Mouse (Mus musculus): Measurements from ENCODE around the gene Tnfaip8l2. TPM values are rescaled to one million over a fixed set of nuclear protein-coding genes. Genes with fewer than 3 reads are reported as not detected.
A peak's percentile ranks its signal among the peaks of the same experiment; 100 is the strongest.

The Tnfaip8l2 gene
- total and polyA plus RNA-seq, 2 experiments: 2.3 to 4.0 TPM

- Histone ChIP-seq H3K4me1 (ENCODE audit: control insufficient read depth, insufficient read depth, low read length) (peaks cover 3% of the 10 kb centered on the region; the same call in 1 of the 2 replicates), H3K27me3 (ENCODE audit: control insufficient read depth, insufficient read depth, low read length) (peaks cover 21% of the 10 kb centered on the region), H3K27ac (replicated peaks; ENCODE audit: insufficient read depth, low read depth, low read length) (no peak overlapping the region), H3K9ac (ENCODE audit: low read depth, low read length) (no peak overlapping the region), H3K36me3 (ENCODE audit: control insufficient read depth, insufficient read depth, low read length) (no peaks in the 10 kb centered on the region), H3K4me3 (ENCODE audit: insufficient read depth, low read depth, low read length) (no peak overlapping the region), H3K79me2 (ENCODE audit: control insufficient read depth, insufficient read depth, low read length) (no peaks in the 10 kb centered on the region)
- 29% methylated on average over 71 of the region's 84 CpGs for WGBS
- TF ChIP-seq CTCF (IDR thresholded peaks at IDR 0.05; ENCODE audit: low read depth, low read length): no peak
- no peak for TF ChIP-seq POLR2A (IDR thresholded peaks at IDR 0.05; ENCODE audit: extremely low read depth, insufficient read depth, low read length)
- DNase-seq (ENCODE audit: extremely low read depth, low read depth, low spot score): no peak
Observed at GRCm38 (mm10) chr3:95172526-95173255, 30.5 kb upstream of the Tnfaip8l2 start.

DNA sequence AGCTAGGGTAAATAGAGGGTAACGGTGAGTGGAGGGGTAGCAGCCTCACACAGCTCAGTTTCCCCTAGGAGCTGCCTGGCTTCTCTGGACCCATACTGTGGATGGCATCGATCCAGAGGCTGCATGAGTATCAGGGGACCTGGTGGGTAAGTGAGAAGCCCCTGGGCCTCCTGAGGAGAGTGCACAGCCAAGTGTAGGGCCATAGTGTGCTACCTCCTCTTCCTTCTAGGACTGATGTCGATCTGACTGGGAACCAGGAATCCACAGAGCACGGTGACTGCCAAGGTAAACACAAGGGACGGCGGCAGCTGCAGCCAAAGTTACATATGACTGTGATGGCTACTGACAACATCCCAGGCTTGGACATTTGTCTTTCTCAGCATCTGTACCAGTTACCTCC lies 28.9 kb upstream of the Tnfaip8l2 start:
- no peaks in the 10 kb centered on the region for H3K36me3 ChIP-seq (ENCODE audit: control insufficient read depth, insufficient read depth, low read length)
- peak; percentile 39 for DNase-seq (ENCODE audit: extremely low read depth, low read depth, low spot score)
- no peak overlapping the region for H3K4me3 ChIP-seq (ENCODE audit: insufficient read depth, low read depth, low read length)
- 45% methylated on average over 6 of the region's 6 CpGs for WGBS
- H3K9ac ChIP-seq (ENCODE audit: low read depth, low read length): no peak overlapping the region
- no peak overlapping the region for H3K27ac ChIP-seq (replicated peaks; ENCODE audit: insufficient read depth, low read depth, low read length)
- H3K27me3 ChIP-seq (ENCODE audit: control insufficient read depth, insufficient read depth, low read length): peaks cover 21% of the 10 kb centered on the region
- H3K79me2 ChIP-seq (ENCODE audit: control insufficient read depth, insufficient read depth, low read length): no peaks in the 10 kb centered on the region
- TF ChIP-seq POLR2A (IDR thresholded peaks at IDR 0.05; ENCODE audit: extremely low read depth, insufficient read depth, low read length) (no peak), CTCF (IDR thresholded peaks at IDR 0.05; ENCODE audit: low read depth, low read length) (no peak)
- H3K4me1 ChIP-seq (ENCODE audit: control insufficient read depth, insufficient read depth, low read length): peaks cover 3% of the 10 kb centered on the region; the same call in 1 of the 2 replicates

GRCm38 (mm10) chr3:95169996-95170395 lies 27.8 kb upstream of the Tnfaip8l2 start:
- no peak for DNase-seq (ENCODE audit: extremely low read depth, low read depth, low spot score)
- H3K4me3 ChIP-seq (ENCODE audit: insufficient read depth, low read depth, low read length): no peak overlapping the region
- 96% methylated on average over 10 of the region's 10 CpGs for WGBS
- no peak overlapping the region for H3K9ac ChIP-seq (ENCODE audit: low read depth, low read length)
- TF ChIP-seq CTCF (IDR thresholded peaks at IDR 0.05; ENCODE audit: low read depth, low read length) (no peak), POLR2A (IDR thresholded peaks at IDR 0.05; ENCODE audit: extremely low read depth, insufficient read depth, low read length) (no peak)
- H3K4me1 ChIP-seq (ENCODE audit: control insufficient read depth, insufficient read depth, low read length): peaks cover 3% of the 10 kb centered on the region; the same call in 1 of the 2 replicates
- H3K27me3 ChIP-seq (ENCODE audit: control insufficient read depth, insufficient read depth, low read length): peaks cover 21% of the 10 kb centered on the region
- H3K27ac ChIP-seq (replicated peaks; ENCODE audit: insufficient read depth, low read depth, low read length): no peak overlapping the region
- H3K79me2 ChIP-seq (ENCODE audit: control insufficient read depth, insufficient read depth, low read length): no peaks in the 10 kb centered on the region
- H3K36me3 ChIP-seq (ENCODE audit: control insufficient read depth, insufficient read depth, low read length): no peaks in the 10 kb centered on the region

DNA sequence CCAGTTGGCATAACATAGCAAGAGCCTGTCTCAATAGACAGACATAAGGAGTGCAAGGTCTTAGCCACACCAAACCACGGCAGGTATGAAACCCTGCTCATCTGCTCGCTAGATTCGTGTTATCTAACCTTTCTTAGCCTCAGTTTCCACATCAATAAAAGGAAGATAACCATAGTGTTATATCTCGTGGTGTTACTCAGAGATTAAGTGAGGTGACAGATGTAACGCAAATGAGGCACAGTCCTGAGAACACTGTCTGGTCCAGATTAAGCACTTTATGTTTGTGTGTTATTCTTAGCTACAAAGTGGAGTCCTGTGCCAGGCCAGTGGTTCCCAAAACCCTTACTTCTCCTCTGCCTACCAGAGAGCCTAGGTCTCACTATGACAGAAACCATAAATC lies 22.7 kb upstream of the Tnfaip8l2 start:
- Histone ChIP-seq H3K79me2 (ENCODE audit: control insufficient read depth, insufficient read depth, low read length) (no peaks in the 10 kb centered on the region), H3K36me3 (ENCODE audit: control insufficient read depth, insufficient read depth, low read length) (no peaks in the 10 kb centered on the region), H3K4me1 (ENCODE audit: control insufficient read depth, insufficient read depth, low read length) (peaks cover under 1% of the 10 kb centered on the region), H3K27ac (replicated peaks; ENCODE audit: insufficient read depth, low read depth, low read length) (no peak overlapping the region), H3K4me3 (ENCODE audit: insufficient read depth, low read depth, low read length) (no peak overlapping the region), H3K27me3 (ENCODE audit: control insufficient read depth, insufficient read depth, low read length) (peaks cover 5% of the 10 kb centered on the region; the same call in 1 of the 2 replicates), H3K9ac (ENCODE audit: low read depth, low read length) (no peak overlapping the region)
- 77% methylated on average over 5 of the region's 5 CpGs for WGBS
- TF ChIP-seq CTCF (IDR thresholded peaks at IDR 0.05; ENCODE audit: low read depth, low read length) (no peak), POLR2A (IDR thresholded peaks at IDR 0.05; ENCODE audit: extremely low read depth, insufficient read depth, low read length) (no peak)
- DNase-seq (ENCODE audit: extremely low read depth, low read depth, low spot score): no peak

- no peaks in the 10 kb centered on the region for H3K36me3 ChIP-seq (ENCODE audit: control insufficient read depth, insufficient read depth, low read length)
- DNase-seq (ENCODE audit: extremely low read depth, low read depth, low spot score): no peak
- 84% methylated on average over 4 of the region's 5 CpGs for WGBS
- H3K27me3 ChIP-seq (ENCODE audit: control insufficient read depth, insufficient read depth, low read length): peaks cover 5% of the 10 kb centered on the region; the same call in 1 of the 2 replicates
- no peak overlapping the region for H3K4me3 ChIP-seq (ENCODE audit: insufficient read depth, low read depth, low read length)
- H3K4me1 ChIP-seq (ENCODE audit: control insufficient read depth, insufficient read depth, low read length): peaks cover 3% of the 10 kb centered on the region
- TF ChIP-seq CTCF (IDR thresholded peaks at IDR 0.05; ENCODE audit: low read depth, low read length) (no peak), POLR2A (IDR thresholded peaks at IDR 0.05; ENCODE audit: extremely low read depth, insufficient read depth, low read length) (no peak)
- no peaks in the 10 kb centered on the region for H3K79me2 ChIP-seq (ENCODE audit: control insufficient read depth, insufficient read depth, low read length)
- no peak overlapping the region for H3K27ac ChIP-seq (replicated peaks; ENCODE audit: insufficient read depth, low read depth, low read length)
- no peak overlapping the region for H3K9ac ChIP-seq (ENCODE audit: low read depth, low read length)
Observed at GRCm38 (mm10) chr3:95164256-95164550, 22.0 kb upstream of the Tnfaip8l2 start.

All from liver, adult 2 months (tissue).